In genomic region chr10:123460466-123460865, GRCm38 (mm10) we compare ENCODE assay signal across 25 mouse cellular contexts.
DNase-seq lines count a peak whose midpoint lies in the region; ATAC-seq lines count a peak whose summit lies in the region.
"Had no signal": no experiment of that assay in that cellular context is flagged by ENCODE, and none has a peak within 500 bp of the region (broad histone marks: within the 10 kb centered on the region; RNA-seq: fewer than 3 reads in every experiment).

No protein-coding gene starts in this region.

- no peak overlapping the region for H3K4me2 ChIP-seq in forebrain, embryonic 11.5 days (ENCODE audit: low read depth, low read length, severe bottlenecking)
- no peak overlapping the region for H3K4me2 ChIP-seq in forebrain, embryonic 13.5 days
- no peak overlapping the region for H3K4me2 ChIP-seq in forebrain, embryonic 16.5 days (ENCODE audit: low read length)
- H3K4me2 ChIP-seq: heart, embryonic 11.5 days; hindbrain, embryonic 13.5 days had no signal

- H3K9ac ChIP-seq in forebrain, embryonic 11.5 days (ENCODE audit: low read length): no peak overlapping the region
- H3K9ac ChIP-seq in forebrain, embryonic 13.5 days: no peak overlapping the region
- no peak overlapping the region for H3K9ac ChIP-seq in forebrain, embryonic 16.5 days (replicated peaks; ENCODE audit: low read depth, low read length)
- H3K9ac ChIP-seq: hindbrain, embryonic 13.5 days had no signal

- no peak overlapping the region for H3K4me3 ChIP-seq in forebrain, embryonic 11.5 days (ENCODE audit: low read depth, low read length)
- no peak overlapping the region for H3K4me3 ChIP-seq in forebrain, embryonic 10.5 days
- H3K4me3 ChIP-seq in forebrain, embryonic 13.5 days: no peak overlapping the region
- H3K4me3 ChIP-seq in forebrain, embryonic 16.5 days (replicated peaks; ENCODE audit: low read length): no peak overlapping the region
- H3K4me3 ChIP-seq: heart, adult 2 months; hindbrain, embryonic 10.5 days; hindbrain, embryonic 13.5 days had no signal

- no peak for DNase-seq in forebrain, embryonic 11.5 days (ENCODE audit: low spot score)
- no peak for DNase-seq in forebrain, embryonic 10.5 days (ENCODE audit: extremely low spot score, low spot score)
- peak; percentile 10 for DNase-seq in retina, postnatal 1 day
- DNase-seq in left cerebral cortex, adult 9 months (ENCODE audit: low spot score in 2 of 2): no peak
- no peak for DNase-seq in right cerebral cortex, adult 2 months (ENCODE audit: low spot score in 2 of 2)
- DNase-seq in spleen, adult 18-20 months: no peak
- DNase-seq: adrenal gland, adult 2 months; adrenal gland, postnatal 14 days; cerebellum, adult 11-12 months; cerebellum, adult 8-10 months; cerebellum, postnatal 10 days; cerebellum, postnatal 36 days; gastrocnemius, postnatal 10 days; gastrocnemius, postnatal 36 days; heart, adult 2 months; heart, postnatal 36 days; kidney, adult 18-20 months had no signal

- no peak overlapping the region for H3K27ac ChIP-seq in forebrain, embryonic 11.5 days (ENCODE audit: low read depth, low read length)
- no peak overlapping the region for H3K27ac ChIP-seq in forebrain, embryonic 10.5 days
- H3K27ac ChIP-seq in forebrain, embryonic 13.5 days: no peak overlapping the region
- H3K27ac ChIP-seq in forebrain, embryonic 16.5 days (ENCODE audit: low read length): no peak overlapping the region
- H3K27ac ChIP-seq: heart, adult 2 months; hindbrain, embryonic 10.5 days; hindbrain, embryonic 13.5 days; hindbrain, postnatal 0 days had no signal

- H3K36me3 ChIP-seq in forebrain, embryonic 11.5 days (ENCODE audit: control insufficient read depth, insufficient read depth, low read length): no peaks in the 10 kb centered on the region
- H3K36me3 ChIP-seq in forebrain, embryonic 10.5 days (replicated peaks): no peaks in the 10 kb centered on the region
- H3K36me3 ChIP-seq in forebrain, embryonic 13.5 days (ENCODE audit: poor library complexity, severe bottlenecking): no peaks in the 10 kb centered on the region
- H3K36me3 ChIP-seq in forebrain, embryonic 16.5 days (ENCODE audit: control insufficient read depth, insufficient read depth): no peaks in the 10 kb centered on the region
- H3K36me3 ChIP-seq: hindbrain, embryonic 10.5 days; hindbrain, embryonic 13.5 days had no signal

- no peaks in the 10 kb centered on the region for H3K27me3 ChIP-seq in forebrain, embryonic 11.5 days (ENCODE audit: control insufficient read depth, insufficient read depth, low read length)
- H3K27me3 ChIP-seq in forebrain, embryonic 10.5 days (ENCODE audit: poor library complexity, severe bottlenecking): no peaks in the 10 kb centered on the region
- no peaks in the 10 kb centered on the region for H3K27me3 ChIP-seq in forebrain, embryonic 13.5 days
- H3K27me3 ChIP-seq in forebrain, embryonic 16.5 days (replicated peaks; ENCODE audit: control insufficient read depth, insufficient read depth, low read length): no peaks in the 10 kb centered on the region
- H3K27me3 ChIP-seq: hindbrain, embryonic 13.5 days had no signal

- WGBS in forebrain, embryonic 11.5 days: 49% methylated on average over 5 of the region's 5 CpGs
- WGBS in forebrain, embryonic 10.5 days: 69% methylated on average over 5 of the region's 5 CpGs
- WGBS in forebrain, embryonic 13.5 days: 23% methylated on average over 5 of the region's 5 CpGs
- WGBS in forebrain, embryonic 16.5 days: 13% methylated on average over 5 of the region's 5 CpGs

- ATAC-seq in forebrain, embryonic 11.5 days (replicated peaks; ENCODE audit: low FRiP score): peak; percentile 54
- ATAC-seq in forebrain, embryonic 13.5 days: peak; percentile 71
- peak; percentile 75 for ATAC-seq in forebrain, embryonic 16.5 days
- ATAC-seq: hindbrain, postnatal 0 days; inflammation-experienced regulatory T-cells, adult 6 months; intestine, embryonic 16.5 days had no signal

- H3K9me3 ChIP-seq in forebrain, embryonic 11.5 days (ENCODE audit: control insufficient read depth, low read length): no peaks in the 10 kb centered on the region
- H3K9me3 ChIP-seq in forebrain, embryonic 10.5 days: no peaks in the 10 kb centered on the region
- H3K9me3 ChIP-seq in forebrain, embryonic 13.5 days (replicated peaks): no peaks in the 10 kb centered on the region
- no peaks in the 10 kb centered on the region for H3K9me3 ChIP-seq in forebrain, embryonic 16.5 days (ENCODE audit: control insufficient read depth, low read length)
- H3K9me3 ChIP-seq: hindbrain, embryonic 10.5 days; hindbrain, embryonic 13.5 days had no signal

- H3K4me1 ChIP-seq in forebrain, embryonic 11.5 days (replicated peaks; ENCODE audit: control insufficient read depth, insufficient read depth, low read length): no peaks in the 10 kb centered on the region
- 0 out of 2 replicates have a peak, but pooled peaks cover 3% of the 10 kb centered on the region for H3K4me1 ChIP-seq in forebrain, embryonic 10.5 days
- peaks cover 7% of the 10 kb centered on the region for H3K4me1 ChIP-seq in forebrain, embryonic 13.5 days
- H3K4me1 ChIP-seq in forebrain, embryonic 16.5 days (replicated peaks; ENCODE audit: control insufficient read depth, insufficient read depth, low read length): no peaks in the 10 kb centered on the region
- H3K4me1 ChIP-seq: hindbrain, embryonic 10.5 days; hindbrain, embryonic 13.5 days had no signal
